Comparison of ENCODE assay signal across 20 mouse cellular contexts in genomic region chr16:11482189-11482588, GRCm38 (mm10).
A peak's percentile ranks its signal among the peaks of the same experiment; 100 is the strongest.
DNase-seq lines count a peak whose midpoint lies in the region; ATAC-seq and TF ChIP-seq lines count a peak whose summit lies in the region.
"Had no signal": no experiment of that assay in that cellular context is flagged by ENCODE, and none has a peak within 500 bp of the region (broad histone marks: within the 10 kb centered on the region; RNA-seq: fewer than 3 reads in every experiment).

No protein-coding gene starts in this region.

- H3K9ac ChIP-seq in heart, embryonic 15.5 days = no peak overlapping the region
- H3K9ac ChIP-seq in heart, embryonic 11.5 days (ENCODE audit: low read depth, low read length) = no peak overlapping the region
- no peak overlapping the region for H3K9ac ChIP-seq in stomach, postnatal 0 days (ENCODE audit: low read length)
- H3K9ac ChIP-seq in kidney, embryonic 14.5 days (ENCODE audit: low read depth, low read length) = no peak overlapping the region
- H3K9ac ChIP-seq: hindbrain, embryonic 12.5 days; liver, embryonic 12.5 days; midbrain, embryonic 15.5 days had no signal

- H3K4me1 ChIP-seq in heart, embryonic 15.5 days (replicated peaks) = peaks cover 15% of the 10 kb centered on the region
- peaks cover 4% of the 10 kb centered on the region; the same call in 1 of the 2 replicates for H3K4me1 ChIP-seq in heart, embryonic 11.5 days (ENCODE audit: control insufficient read depth, insufficient read depth, low read length)
- no peaks in the 10 kb centered on the region for H3K4me1 ChIP-seq in stomach, postnatal 0 days (replicated peaks; ENCODE audit: control insufficient read depth, insufficient read depth)
- H3K4me1 ChIP-seq in kidney, embryonic 14.5 days (ENCODE audit: control insufficient read depth, insufficient read depth, low read length) = no peaks in the 10 kb centered on the region
- H3K4me1 ChIP-seq: hindbrain, embryonic 12.5 days; liver, embryonic 12.5 days; midbrain, embryonic 15.5 days had no signal

- 0 out of 2 replicates have a peak, but pooled peaks have one; percentile 27 for ATAC-seq in heart, embryonic 15.5 days (replicated peaks; ENCODE audit: insufficient number of reproducible peaks, insufficient read depth, low FRiP score, low read depth)
- no peak for ATAC-seq in heart, embryonic 11.5 days (replicated peaks; ENCODE audit: insufficient number of reproducible peaks, low FRiP score, low TSS enrichment)
- ATAC-seq in stomach, postnatal 0 days (ENCODE audit: low FRiP score, low TSS enrichment) = peak; percentile 32; the same call in 1 of the 2 replicates
- ATAC-seq in kidney, embryonic 14.5 days (ENCODE audit: low FRiP score, low TSS enrichment) = no peak
- ATAC-seq: forebrain, embryonic 14.5 days; liver, embryonic 12.5 days; midbrain, embryonic 15.5 days had no signal

- no peak for TF ChIP-seq EP300 in stomach, postnatal 0 days (optimal IDR thresholded peaks at IDR 0.05)

- no peaks in the 10 kb centered on the region for H3K9me3 ChIP-seq in heart, embryonic 15.5 days (replicated peaks)
- no peaks in the 10 kb centered on the region for H3K9me3 ChIP-seq in heart, embryonic 11.5 days (replicated peaks; ENCODE audit: control insufficient read depth, low read length)
- no peaks in the 10 kb centered on the region for H3K9me3 ChIP-seq in stomach, postnatal 0 days (ENCODE audit: control insufficient read depth, low read length)
- no peaks in the 10 kb centered on the region for H3K9me3 ChIP-seq in kidney, embryonic 14.5 days (ENCODE audit: control insufficient read depth, low read length)
- H3K9me3 ChIP-seq: hindbrain, embryonic 12.5 days; liver, embryonic 12.5 days; midbrain, embryonic 15.5 days had no signal

- WGBS in heart, embryonic 15.5 days = 79% methylated on average over 2 of the region's 2 CpGs
- WGBS in heart, embryonic 11.5 days (ENCODE audit: insufficient replicate concordance) = 91% methylated on average over 2 of the region's 2 CpGs
- 48% methylated on average over 2 of the region's 2 CpGs for whole genome bisulfite sequencing in stomach, postnatal 0 days
- WGBS in kidney, embryonic 14.5 days = 100% methylated on average over 2 of the region's 2 CpGs

- no peaks in the 10 kb centered on the region for H3K27me3 ChIP-seq in heart, embryonic 15.5 days
- no peaks in the 10 kb centered on the region for H3K27me3 ChIP-seq in heart, embryonic 11.5 days (ENCODE audit: control insufficient read depth, insufficient read depth, low read length)
- no peaks in the 10 kb centered on the region for H3K27me3 ChIP-seq in stomach, postnatal 0 days (ENCODE audit: control insufficient read depth, insufficient read depth, low read length)
- no peaks in the 10 kb centered on the region for H3K27me3 ChIP-seq in kidney, embryonic 14.5 days (ENCODE audit: control insufficient read depth, insufficient read depth, low read length)
- H3K27me3 ChIP-seq: hindbrain, embryonic 12.5 days; liver, embryonic 12.5 days; midbrain, embryonic 15.5 days had no signal

- no peak overlapping the region for H3K4me3 ChIP-seq in heart, embryonic 15.5 days
- H3K4me3 ChIP-seq in heart, embryonic 11.5 days (ENCODE audit: low read depth, low read length) = no peak overlapping the region
- no peak overlapping the region for H3K4me3 ChIP-seq in stomach, postnatal 0 days (ENCODE audit: low read depth, low read length)
- no peak overlapping the region for H3K4me3 ChIP-seq in kidney, embryonic 14.5 days (ENCODE audit: low read length)
- H3K4me3 ChIP-seq: hindbrain, embryonic 12.5 days; left cerebral cortex, adult 2 months; liver, embryonic 12.5 days; midbrain, embryonic 15.5 days had no signal

- H3K4me2 ChIP-seq in heart, embryonic 15.5 days = no peak overlapping the region
- no peak overlapping the region for H3K4me2 ChIP-seq in heart, embryonic 11.5 days
- no peak overlapping the region for H3K4me2 ChIP-seq in stomach, postnatal 0 days (replicated peaks; ENCODE audit: low read depth)
- no peak overlapping the region for H3K4me2 ChIP-seq in kidney, embryonic 14.5 days (replicated peaks; ENCODE audit: low read depth, low read length)
- H3K4me2 ChIP-seq: hindbrain, embryonic 12.5 days; liver, embryonic 12.5 days; midbrain, embryonic 15.5 days had no signal

- TF ChIP-seq CTCF in stomach, postnatal 0 days (IDR thresholded peaks at IDR 0.05; ENCODE audit: low read depth) = no peak

- peak; percentile 21 for DNase-seq in testis, postnatal 14 days (ENCODE audit: low spot score)
- no peak for DNase-seq in testis, postnatal 10 days (ENCODE audit: low spot score)
- peak; percentile 54 for DNase-seq in gastrocnemius, postnatal 14 days
- DNase-seq in stomach, postnatal 0 days (ENCODE audit: low spot score) = no peak
- no peak for DNase-seq in frontal cortex, adult 2 months (ENCODE audit: extremely low spot score in 1 of 2, low spot score in 1 of 2)
- DNase-seq: adrenal gland, adult 8-10 months; cerebellum, adult 8-10 months; kidney, adult 9 months; kidney, postnatal 4 days; layer of hippocampus, adult 9-11 months; left cerebral cortex, postnatal 4 days; thymus, adult 2 months had no signal

- H3K36me3 ChIP-seq in heart, embryonic 15.5 days = no peaks in the 10 kb centered on the region
- H3K36me3 ChIP-seq in heart, embryonic 11.5 days (ENCODE audit: control insufficient read depth, insufficient read depth, low read length) = no peaks in the 10 kb centered on the region
- no peaks in the 10 kb centered on the region; the same call in 1 of the 2 replicates for H3K36me3 ChIP-seq in stomach, postnatal 0 days (ENCODE audit: control insufficient read depth, insufficient read depth, low read length)
- no peaks in the 10 kb centered on the region for H3K36me3 ChIP-seq in kidney, embryonic 14.5 days (ENCODE audit: control insufficient read depth, insufficient read depth, low read length)
- H3K36me3 ChIP-seq: hindbrain, embryonic 12.5 days; liver, embryonic 12.5 days; midbrain, embryonic 15.5 days had no signal

- H3K27ac ChIP-seq in heart, embryonic 15.5 days = no peak overlapping the region
- no peak overlapping the region for H3K27ac ChIP-seq in heart, embryonic 11.5 days (ENCODE audit: low read depth, low read length)
- H3K27ac ChIP-seq in stomach, postnatal 0 days (replicated peaks) = no peak overlapping the region
- H3K27ac ChIP-seq in kidney, embryonic 14.5 days (ENCODE audit: low read depth, low read length) = no peak overlapping the region
- H3K27ac ChIP-seq: hindbrain, embryonic 12.5 days; left cerebral cortex, adult 2 months; liver, embryonic 12.5 days; midbrain, embryonic 15.5 days had no signal

- intact Hi-C loops in gastrocnemius, postnatal 14 days (cut with DNase I; ENCODE audit: low total_unique reads) = no loop called here

Comparison
In these comparisons a context has a peak if more than half of its experiments do, and no peak if none do; other contexts are left out.
1. ATAC-seq: peak in heart, embryonic 15.5 days (single experiment) and stomach, postnatal 0 days (single experiment); none in heart, embryonic 11.5 days (single experiment) and kidney, embryonic 14.5 days (single experiment).
2. DNase-seq: peak in testis, postnatal 14 days (single experiment) and gastrocnemius, postnatal 14 days (single experiment); none in testis, postnatal 10 days (single experiment), stomach, postnatal 0 days (single experiment) and frontal cortex, adult 2 months (0 of 2).